Comparison of ENCODE assay signal across 7 mouse cellular contexts in genomic region chr7:100120791-100121261, GRCm38 (mm10). TPM values are rescaled to one million over a fixed set of nuclear protein-coding genes. Genes with fewer than 3 reads are reported as not detected.
DNase-seq lines count a peak whose midpoint lies in the region; ATAC-seq lines count a peak whose summit lies in the region.

No protein-coding gene starts in this region.

- H3K9me3 ChIP-seq in limb, embryonic 10.5 days (replicated peaks): 0 out of 2 replicates have a peak, but pooled peaks cover 2% of the 10 kb centered on the region
- no peaks in the 10 kb centered on the region for H3K9me3 ChIP-seq in midbrain, embryonic 13.5 days

- H3K4me2 ChIP-seq in midbrain, embryonic 13.5 days (replicated peaks): peak overlapping the region; percentile 81

- H3K9ac ChIP-seq in midbrain, embryonic 13.5 days (replicated peaks): peak overlapping the region; percentile 92

- H3K27ac ChIP-seq in limb, embryonic 10.5 days: peak overlapping the region; percentile 96
- H3K27ac ChIP-seq in midbrain, embryonic 13.5 days: peak overlapping the region; percentile 86

- DNase-seq in thymus, postnatal 0 days (ENCODE audit: low spot score): peak; percentile 46
- DNase-seq in thymus, adult 18-20 months: no peak
- DNase-seq in c-Kit-negative CD71-positive TER-119-positive erythroid progenitor cells, embryonic 14.5 days (ENCODE audit: low read depth, low spot score): peak; percentile 45
- DNase-seq in forelimb bud, embryonic 11.5 days (ENCODE audit: low read depth, low spot score): peak; percentile 46
- DNase-seq in limb, embryonic 10.5 days (ENCODE audit: low spot score): no peak
- no peak for DNase-seq in layer of hippocampus, adult 11-12 months (ENCODE audit: low spot score)

- peak overlapping the region; percentile 98 for H3K4me3 ChIP-seq in limb, embryonic 10.5 days
- peak overlapping the region; percentile 98 for H3K4me3 ChIP-seq in midbrain, embryonic 13.5 days (replicated peaks)

- peaks cover 40% of the 10 kb centered on the region for H3K36me3 ChIP-seq in limb, embryonic 10.5 days
- peaks cover 30% of the 10 kb centered on the region for H3K36me3 ChIP-seq in midbrain, embryonic 13.5 days

- H3K4me1 ChIP-seq in limb, embryonic 10.5 days: peaks cover 29% of the 10 kb centered on the region
- H3K4me1 ChIP-seq in midbrain, embryonic 13.5 days (replicated peaks): peaks cover 19% of the 10 kb centered on the region

- H3K27me3 ChIP-seq in limb, embryonic 10.5 days (ENCODE audit: low read depth, poor library complexity, severe bottlenecking): no peaks in the 10 kb centered on the region
- H3K27me3 ChIP-seq in midbrain, embryonic 13.5 days: no peaks in the 10 kb centered on the region

- WGBS in limb, embryonic 10.5 days: under 1% methylated on average over 25 of the region's 25 CpGs
- 0% methylated on average over 17 of the region's 25 CpGs for WGBS in midbrain, embryonic 13.5 days

- ATAC-seq in midbrain, embryonic 13.5 days: peak; percentile 68

RNA-seq across cellular contexts. Expression of gene Pold3, which starts 0.5 kb away (rescaled TPM):
- polyA plus RNA-seq in thymus, postnatal 0 days (2015; fragmentation: Nextera tagmentation; extraction: Ambion mirVana): 53.2 and 57.2 TPM in 2 replicates
- 102 and 107 TPM in 2 replicates for polyA plus RNA-seq in limb, embryonic 10.5 days (2016; fragmentation: Nextera tagmentation; extraction: Ambion mirVana)
- 57.1 and 59.4 TPM in 2 replicates for polyA plus RNA-seq in midbrain, embryonic 13.5 days (2015; fragmentation: Nextera tagmentation; extraction: Ambion mirVana)

RNA-seq across cellular contexts. Expression of gene Lipt2, which starts 38.3 kb away (rescaled TPM):
- 8.3 and 9.0 TPM in 2 replicates for polyA plus RNA-seq in thymus, postnatal 0 days (2015; fragmentation: Nextera tagmentation; extraction: Ambion mirVana)
- polyA plus RNA-seq in limb, embryonic 10.5 days (2016; fragmentation: Nextera tagmentation; extraction: Ambion mirVana): 28.5 and 29.2 TPM in 2 replicates
- polyA plus RNA-seq in midbrain, embryonic 13.5 days (2015; fragmentation: Nextera tagmentation; extraction: Ambion mirVana): 14.6 and 16.6 TPM in 2 replicates

RNA-seq across cellular contexts. Expression of gene Kcne3, which starts 55.5 kb away (rescaled TPM):
- 1.7 and 2.3 TPM in 2 replicates for polyA plus RNA-seq in thymus, postnatal 0 days (2015; fragmentation: Nextera tagmentation; extraction: Ambion mirVana)
- 18.0 and 19.4 TPM in 2 replicates for polyA plus RNA-seq in limb, embryonic 10.5 days (2016; fragmentation: Nextera tagmentation; extraction: Ambion mirVana)
- polyA plus RNA-seq in midbrain, embryonic 13.5 days (2015; fragmentation: Nextera tagmentation; extraction: Ambion mirVana): 1.2 and 1.7 TPM in 2 replicates

Comparison
In these comparisons a context has a peak if more than half of its experiments do, and no peak if none do; other contexts are left out.
1. DNase-seq: peak in thymus, postnatal 0 days (single experiment), c-Kit-negative CD71-positive TER-119-positive erythroid progenitor cells, embryonic 14.5 days (single experiment) and forelimb bud, embryonic 11.5 days (single experiment); none in thymus, adult 18-20 months (0 of 2), limb, embryonic 10.5 days (single experiment) and layer of hippocampus, adult 11-12 months (single experiment).